Mouse (Mus musculus) embryo, embryonic 10 days (tissue): Measurements from ENCODE around the gene Cldn19.

ENCODE experiments used
- DNase-seq: peaks from one replicate; pipeline ENCODE4 v3.0.0-alpha.2; 2015; ENCODE audit warnings: low spot score

Cldn19 gene

GRCm38 (mm10) chr4:119255351-119255750 lies at the start of gene Cldn19:
Gene Cldn19, plus strand, starts transcription at chr4:119255414.
- DNase-seq: no peak

- DNase-seq: no peak
Observed at GRCm38 (mm10) chr4:119216667-119217066, 38.5 kb upstream of the Cldn19 start.

- DNase-seq: peak; percentile 37
Observed at GRCm38 (mm10) chr4:119218169-119218568, 37.0 kb upstream of the Cldn19 start, which contains the start of gene Tmem269. Gene Tmem269, minus strand, starts transcription at chr4:119218217.

GRCm38 (mm10) chr4:119223696-119224095 lies 31.5 kb upstream of the Cldn19 start:
- peak; percentile 42 for DNase-seq

- DNase-seq: no peak
Observed at GRCm38 (mm10) chr4:119224534-119224933, 30.7 kb upstream of the Cldn19 start.

GRCm38 (mm10) chr4:119225719-119226118 lies 29.5 kb upstream of the Cldn19 start:
- no peak for DNase-seq

- DNase-seq: no peak
Observed at GRCm38 (mm10) chr4:119226751-119227150, 28.5 kb upstream of the Cldn19 start.

GRCm38 (mm10) chr4:119232410-119233255 lies 22.6 kb upstream of the Cldn19 start, which contains the start of the genes AU022252 and P3h1:
Gene AU022252, minus strand, starts transcription at chr4:119232712.
Gene P3h1, plus strand, starts transcription at chr4:119232915.
- peak; percentile 99 for DNase-seq

- DNase-seq: peak; percentile 87
Observed at GRCm38 (mm10) chr4:119233256-119233901, 21.8 kb upstream of the Cldn19 start.

- no peak for DNase-seq
Observed at GRCm38 (mm10) chr4:119234348-119234747, 20.9 kb upstream of the Cldn19 start.

- no peak for DNase-seq
Observed at GRCm38 (mm10) chr4:119238661-119239060, 16.6 kb upstream of the Cldn19 start.

- DNase-seq: peak; percentile 87
Observed at GRCm38 (mm10) chr4:119239181-119239682, 16.0 kb upstream of the Cldn19 start.

- no peak for DNase-seq
Observed at GRCm38 (mm10) chr4:119241664-119242063, 13.6 kb upstream of the Cldn19 start.

- no peak for DNase-seq
Observed at GRCm38 (mm10) chr4:119242571-119242970, 12.6 kb upstream of the Cldn19 start.

- DNase-seq: no peak
Observed at GRCm38 (mm10) chr4:119244468-119245240, 10.6 kb upstream of the Cldn19 start.

GRCm38 (mm10) chr4:119245556-119245955 lies 9.7 kb upstream of the Cldn19 start:
- no peak for DNase-seq

- DNase-seq: no peak
Observed at GRCm38 (mm10) chr4:119245961-119246360, 9.3 kb upstream of the Cldn19 start.

GRCm38 (mm10) chr4:119246688-119247225 lies 8.5 kb upstream of the Cldn19 start:
- DNase-seq: no peak

- peak; percentile 86 for DNase-seq
Observed at GRCm38 (mm10) chr4:119247462-119248235, 7.6 kb upstream of the Cldn19 start.

GRCm38 (mm10) chr4:119248407-119248965 lies 6.7 kb upstream of the Cldn19 start:
- DNase-seq: no peak
